ENCODE assay signal across 19 mouse cellular contexts in genomic region chr6:103321058-103321457, GRCm38 (mm10).
DNase-seq lines count a peak whose midpoint lies in the region; ATAC-seq and TF ChIP-seq lines count a peak whose summit lies in the region.
"Had no signal": no experiment of that assay in that cellular context is flagged by ENCODE, and none has a peak within 500 bp of the region (broad histone marks: within the 10 kb centered on the region; RNA-seq: fewer than 3 reads in every experiment).

No protein-coding gene starts in this region.

- no peak overlapping the region for H3K9ac ChIP-seq in hindbrain, embryonic 11.5 days (ENCODE audit: low read depth, low read length)
- no peak overlapping the region for H3K9ac ChIP-seq in hindbrain, embryonic 14.5 days
- no peak overlapping the region for H3K9ac ChIP-seq in midbrain, embryonic 13.5 days (replicated peaks)
- H3K9ac ChIP-seq in midbrain, embryonic 11.5 days (ENCODE audit: low read length): no peak overlapping the region
- H3K9ac ChIP-seq in forebrain, embryonic 16.5 days (replicated peaks; ENCODE audit: low read depth, low read length): no peak overlapping the region
- no peak overlapping the region for H3K9ac ChIP-seq in forebrain, postnatal 0 days
- H3K9ac ChIP-seq: embryonic facial prominence, embryonic 13.5 days; heart, embryonic 15.5 days had no signal

- no peak overlapping the region for H3K27ac ChIP-seq in hindbrain, embryonic 11.5 days (ENCODE audit: low read depth, low read length)
- H3K27ac ChIP-seq in hindbrain, embryonic 14.5 days: no peak overlapping the region
- H3K27ac ChIP-seq in midbrain, embryonic 13.5 days: no peak overlapping the region
- H3K27ac ChIP-seq in midbrain, embryonic 11.5 days (ENCODE audit: low read depth, low read length): no peak overlapping the region
- H3K27ac ChIP-seq in forebrain, embryonic 16.5 days (ENCODE audit: low read length): no peak overlapping the region
- H3K27ac ChIP-seq in forebrain, postnatal 0 days (ENCODE audit: low read depth, low read length): no peak overlapping the region
- H3K27ac ChIP-seq: embryonic facial prominence, embryonic 13.5 days; heart, adult 2 months; heart, embryonic 15.5 days had no signal

- 0 out of 2 replicates have a peak, but pooled peaks have one; percentile 22 for ATAC-seq in hindbrain, embryonic 11.5 days (ENCODE audit: low FRiP score)
- no peak for ATAC-seq in hindbrain, embryonic 14.5 days (ENCODE audit: low FRiP score)
- peak; percentile 41 for ATAC-seq in midbrain, embryonic 13.5 days
- no peak for ATAC-seq in midbrain, embryonic 11.5 days (ENCODE audit: low FRiP score)
- ATAC-seq in forebrain, embryonic 16.5 days: peak; percentile 36
- ATAC-seq in forebrain, postnatal 0 days: peak; percentile 7; the same call in 1 of the 2 replicates
- ATAC-seq: intestine, embryonic 16.5 days had no signal

- H3K4me3 ChIP-seq in hindbrain, embryonic 11.5 days (ENCODE audit: low read depth, low read length): no peak overlapping the region
- H3K4me3 ChIP-seq in hindbrain, embryonic 14.5 days (replicated peaks; ENCODE audit: low read length): no peak overlapping the region
- H3K4me3 ChIP-seq in midbrain, embryonic 13.5 days (replicated peaks): no peak overlapping the region
- no peak overlapping the region for H3K4me3 ChIP-seq in midbrain, embryonic 11.5 days (ENCODE audit: low read depth, low read length)
- no peak overlapping the region for H3K4me3 ChIP-seq in forebrain, embryonic 16.5 days (replicated peaks; ENCODE audit: low read length)
- no peak overlapping the region for H3K4me3 ChIP-seq in forebrain, postnatal 0 days (ENCODE audit: low read depth, low read length)
- H3K4me3 ChIP-seq: embryonic facial prominence, embryonic 13.5 days; heart, adult 2 months; heart, embryonic 15.5 days had no signal

- H3K4me2 ChIP-seq in hindbrain, embryonic 11.5 days (replicated peaks; ENCODE audit: low read depth, low read length): no peak overlapping the region
- H3K4me2 ChIP-seq in hindbrain, embryonic 14.5 days (replicated peaks): no peak overlapping the region
- H3K4me2 ChIP-seq in midbrain, embryonic 13.5 days (replicated peaks): no peak overlapping the region
- H3K4me2 ChIP-seq in midbrain, embryonic 11.5 days: no peak overlapping the region
- H3K4me2 ChIP-seq in forebrain, embryonic 16.5 days (ENCODE audit: low read length): no peak overlapping the region
- no peak overlapping the region for H3K4me2 ChIP-seq in forebrain, postnatal 0 days (ENCODE audit: low read depth)
- H3K4me2 ChIP-seq: embryonic facial prominence, embryonic 13.5 days; heart, embryonic 11.5 days; heart, embryonic 15.5 days had no signal

- TF ChIP-seq CTCF in forebrain, postnatal 0 days (IDR thresholded peaks at IDR 0.05; ENCODE audit: low read depth): no peak

- no peaks in the 10 kb centered on the region for H3K4me1 ChIP-seq in hindbrain, embryonic 11.5 days (replicated peaks; ENCODE audit: control insufficient read depth, insufficient read depth, low read length)
- 0 out of 2 replicates have a peak, but pooled peaks cover 8% of the 10 kb centered on the region for H3K4me1 ChIP-seq in hindbrain, embryonic 14.5 days (replicated peaks; ENCODE audit: control insufficient read depth, insufficient read depth, low read length)
- H3K4me1 ChIP-seq in midbrain, embryonic 13.5 days (replicated peaks): peaks cover 17% of the 10 kb centered on the region
- H3K4me1 ChIP-seq in midbrain, embryonic 11.5 days (ENCODE audit: control insufficient read depth, insufficient read depth, low read length): no peaks in the 10 kb centered on the region
- peaks cover 11% of the 10 kb centered on the region for H3K4me1 ChIP-seq in forebrain, embryonic 16.5 days (replicated peaks; ENCODE audit: control insufficient read depth, insufficient read depth, low read length)
- H3K4me1 ChIP-seq in forebrain, postnatal 0 days (ENCODE audit: insufficient read depth): no peaks in the 10 kb centered on the region
- H3K4me1 ChIP-seq: embryonic facial prominence, embryonic 13.5 days; heart, embryonic 15.5 days had no signal

- no peaks in the 10 kb centered on the region for H3K36me3 ChIP-seq in hindbrain, embryonic 11.5 days (ENCODE audit: control insufficient read depth, insufficient read depth, low read length)
- H3K36me3 ChIP-seq in hindbrain, embryonic 14.5 days (replicated peaks; ENCODE audit: control insufficient read depth, insufficient read depth): no peaks in the 10 kb centered on the region
- no peaks in the 10 kb centered on the region for H3K36me3 ChIP-seq in midbrain, embryonic 13.5 days
- no peaks in the 10 kb centered on the region for H3K36me3 ChIP-seq in midbrain, embryonic 11.5 days (ENCODE audit: control insufficient read depth, insufficient read depth, low read length)
- no peaks in the 10 kb centered on the region for H3K36me3 ChIP-seq in forebrain, embryonic 16.5 days (ENCODE audit: control insufficient read depth, insufficient read depth)
- H3K36me3 ChIP-seq in forebrain, postnatal 0 days (ENCODE audit: insufficient read depth): no peaks in the 10 kb centered on the region
- H3K36me3 ChIP-seq: embryonic facial prominence, embryonic 13.5 days; heart, embryonic 15.5 days had no signal

- 89% methylated on average over 2 of the region's 2 CpGs for WGBS in hindbrain, embryonic 11.5 days
- 85% methylated on average over 2 of the region's 2 CpGs for WGBS in hindbrain, embryonic 14.5 days
- WGBS in midbrain, embryonic 13.5 days: 80% methylated on average over 2 of the region's 2 CpGs
- WGBS in midbrain, embryonic 11.5 days: 88% methylated on average over 2 of the region's 2 CpGs
- WGBS in forebrain, embryonic 16.5 days: 72% methylated on average over 2 of the region's 2 CpGs
- 67% methylated on average over 2 of the region's 2 CpGs for WGBS in forebrain, postnatal 0 days

- H3K27me3 ChIP-seq in hindbrain, embryonic 11.5 days (ENCODE audit: control insufficient read depth, insufficient read depth, low read length): no peaks in the 10 kb centered on the region
- no peaks in the 10 kb centered on the region for H3K27me3 ChIP-seq in hindbrain, embryonic 14.5 days (ENCODE audit: control insufficient read depth, insufficient read depth, low read length)
- H3K27me3 ChIP-seq in midbrain, embryonic 13.5 days: no peaks in the 10 kb centered on the region
- peaks cover 3% of the 10 kb centered on the region; the same call in 1 of the 2 replicates for H3K27me3 ChIP-seq in midbrain, embryonic 11.5 days (ENCODE audit: control insufficient read depth, insufficient read depth, low read length)
- no peaks in the 10 kb centered on the region for H3K27me3 ChIP-seq in forebrain, embryonic 16.5 days (replicated peaks; ENCODE audit: control insufficient read depth, insufficient read depth, low read length)
- H3K27me3 ChIP-seq in forebrain, postnatal 0 days (ENCODE audit: insufficient read depth, low read length): no peaks in the 10 kb centered on the region
- H3K27me3 ChIP-seq: embryonic facial prominence, embryonic 13.5 days; heart, embryonic 15.5 days had no signal

- H3K9me3 ChIP-seq in hindbrain, embryonic 11.5 days (ENCODE audit: control insufficient read depth, low read length): no peaks in the 10 kb centered on the region
- H3K9me3 ChIP-seq in hindbrain, embryonic 14.5 days (ENCODE audit: control insufficient read depth, low read length): no peaks in the 10 kb centered on the region
- H3K9me3 ChIP-seq in midbrain, embryonic 13.5 days: no peaks in the 10 kb centered on the region
- no peaks in the 10 kb centered on the region for H3K9me3 ChIP-seq in midbrain, embryonic 11.5 days (ENCODE audit: control insufficient read depth, low read length)
- no peaks in the 10 kb centered on the region for H3K9me3 ChIP-seq in forebrain, embryonic 16.5 days (ENCODE audit: control insufficient read depth, low read length)
- no peaks in the 10 kb centered on the region for H3K9me3 ChIP-seq in forebrain, postnatal 0 days (ENCODE audit: low read length)
- H3K9me3 ChIP-seq: embryonic facial prominence, embryonic 13.5 days; heart, embryonic 15.5 days had no signal

- no peak for DNase-seq in hindbrain, embryonic 11.5 days (ENCODE audit: low spot score)
- no peak for DNase-seq in hindbrain, embryonic 14.5 days (ENCODE audit: low spot score)
- no peak for DNase-seq in midbrain, embryonic 11.5 days (ENCODE audit: low spot score, missing footprints)
- no peak for DNase-seq in forebrain, postnatal 0 days
- DNase-seq in testis, postnatal 14 days (ENCODE audit: low spot score): no peak
- DNase-seq: adrenal gland, adult 2 months; adrenal gland, postnatal 25 days; cerebellum, adult 18-20 months; cerebellum, adult 9-11 months; cerebellum, postnatal 36 days; gastrocnemius, postnatal 14 days; heart, adult 2 months; heart, postnatal 14 days had no signal

Comparison
In these comparisons a context has a peak if more than half of its experiments do, and no peak if none do; other contexts are left out.
1. ATAC-seq: peak in hindbrain, embryonic 11.5 days (single experiment), midbrain, embryonic 13.5 days (single experiment), forebrain, embryonic 16.5 days (single experiment) and forebrain, postnatal 0 days (single experiment); none in hindbrain, embryonic 14.5 days (single experiment) and midbrain, embryonic 11.5 days (single experiment).